Mouse (Mus musculus): ENCODE results near the gene Gm11595. TPM values are rescaled to one million over a fixed set of nuclear protein-coding genes. Genes with fewer than 3 reads are reported as not detected.
"Not testable (repeated sequence)": the region's sequence is repeated elsewhere in the genome, so short reads cannot be mapped to it uniquely, and the experiment has no call there.

Gene Gm11595
- not detected in 2 replicates for polyA plus RNA-seq (2012; rRNA removed)

- DNase-seq; H3K4me3 ChIP-seq (replicated peaks; ENCODE audit: insufficient read depth, low read depth, low read length); H3K27ac ChIP-seq (ENCODE audit: insufficient read depth, low read length); H3K4me1 ChIP-seq (ENCODE audit: control insufficient read depth, insufficient read depth, low read length); H3K27me3 ChIP-seq (ENCODE audit: control insufficient read depth, insufficient read depth, low read length): not testable (repeated sequence)
Observed at GRCm38 (mm10) chr11:99772813-99773212, at the start of gene Gm11595. Gm11595 (minus strand) TSS chr11:99772913.

GRCm38 (mm10) chr11:99815566-99815965 is 42.9 kb upstream of the Gm11595 start, which contains the start of gene Gm11564:
Gm11564 (minus strand) TSS chr11:99815666.
- WGBS = 89% methylated on average over 2 of the region's 2 CpGs
- not testable (repeated sequence) for H3K4me1 ChIP-seq (ENCODE audit: control insufficient read depth, insufficient read depth, low read length); H3K4me3 ChIP-seq (replicated peaks; ENCODE audit: insufficient read depth, low read depth, low read length); DNase-seq; H3K27me3 ChIP-seq (ENCODE audit: control insufficient read depth, insufficient read depth, low read length); H3K27ac ChIP-seq (ENCODE audit: insufficient read depth, low read length)

GRCm38 (mm10) chr11:99809792-99810191 is 37.1 kb upstream of the Gm11595 start, which contains the start of gene Krtap4-13:
Krtap4-13 (minus strand) TSS chr11:99809892.
- H3K27ac ChIP-seq (ENCODE audit: insufficient read depth, low read length); H3K4me3 ChIP-seq (replicated peaks; ENCODE audit: insufficient read depth, low read depth, low read length); H3K4me1 ChIP-seq (ENCODE audit: control insufficient read depth, insufficient read depth, low read length); DNase-seq; H3K27me3 ChIP-seq (ENCODE audit: control insufficient read depth, insufficient read depth, low read length): not testable (repeated sequence)

- not testable (repeated sequence) for H3K27ac ChIP-seq (ENCODE audit: insufficient read depth, low read length); H3K4me1 ChIP-seq (ENCODE audit: control insufficient read depth, insufficient read depth, low read length); H3K27me3 ChIP-seq (ENCODE audit: control insufficient read depth, insufficient read depth, low read length); DNase-seq; H3K4me3 ChIP-seq (replicated peaks; ENCODE audit: insufficient read depth, low read depth, low read length)
- no CpG with 5 or more reads among the region's 1 CpGs for WGBS
Observed at GRCm38 (mm10) chr11:99804346-99804745, 31.6 kb upstream of the Gm11595 start, which contains the start of gene Gm11554. Gm11554 (minus strand) TSS chr11:99804446.

GRCm38 (mm10) chr11:99798832-99799231 is 26.1 kb upstream of the Gm11595 start, which contains the start of gene Gm11569:
Gm11569 (minus strand) TSS chr11:99798932.
- no CpG with 5 or more reads among the region's 1 CpGs for WGBS
- not testable (repeated sequence) for H3K4me1 ChIP-seq (ENCODE audit: control insufficient read depth, insufficient read depth, low read length); H3K27ac ChIP-seq (ENCODE audit: insufficient read depth, low read length); DNase-seq; H3K27me3 ChIP-seq (ENCODE audit: control insufficient read depth, insufficient read depth, low read length); H3K4me3 ChIP-seq (replicated peaks; ENCODE audit: insufficient read depth, low read depth, low read length)

GRCm38 (mm10) chr11:99793367-99793766 is 20.7 kb upstream of the Gm11595 start, which contains the start of gene Gm11596:
Gm11596 (minus strand) TSS chr11:99793467.
- no peak within 1 kb of the TSS for H3K4me3 ChIP-seq (replicated peaks; ENCODE audit: insufficient read depth, low read depth, low read length)
- no peaks in the 10 kb centered on the region for H3K27me3 ChIP-seq (ENCODE audit: control insufficient read depth, insufficient read depth, low read length)
- no peak for TF ChIP-seq POLR2A (IDR thresholded peaks at IDR 0.05; ENCODE audit: borderline replicate concordance, insufficient read depth, low read length)
- no peak for TF ChIP-seq CTCF (IDR thresholded peaks at IDR 0.05; ENCODE audit: borderline replicate concordance, insufficient read depth, low read depth, low read length)
- no peak for DNase-seq
- no peaks in the 10 kb centered on the region for H3K4me1 ChIP-seq (ENCODE audit: control insufficient read depth, insufficient read depth, low read length)
- H3K27ac ChIP-seq (ENCODE audit: insufficient read depth, low read length) = no peak within 1 kb of the TSS
- WGBS = 76% methylated on average over 2 of the region's 2 CpGs

GRCm38 (mm10) chr11:99784900-99785299 is 12.2 kb upstream of the Gm11595 start, which contains the start of gene Krtap4-9:
Krtap4-9 (plus strand) TSS chr11:99785200.
- H3K4me3 ChIP-seq (replicated peaks; ENCODE audit: insufficient read depth, low read depth, low read length); DNase-seq; H3K27ac ChIP-seq (ENCODE audit: insufficient read depth, low read length); H3K4me1 ChIP-seq (ENCODE audit: control insufficient read depth, insufficient read depth, low read length); H3K27me3 ChIP-seq (ENCODE audit: control insufficient read depth, insufficient read depth, low read length): not testable (repeated sequence)

- no peak for DNase-seq
- Histone ChIP-seq H3K27me3 (ENCODE audit: control insufficient read depth, insufficient read depth, low read length) (no peaks in the 10 kb centered on the region), H3K27ac (ENCODE audit: insufficient read depth, low read length) (no peak within 1 kb of the TSS), H3K4me1 (ENCODE audit: control insufficient read depth, insufficient read depth, low read length) (no peaks in the 10 kb centered on the region), H3K4me3 (replicated peaks; ENCODE audit: insufficient read depth, low read depth, low read length) (no peak within 1 kb of the TSS)
- TF ChIP-seq POLR2A (IDR thresholded peaks at IDR 0.05; ENCODE audit: borderline replicate concordance, insufficient read depth, low read length) (no peak), CTCF (IDR thresholded peaks at IDR 0.05; ENCODE audit: borderline replicate concordance, insufficient read depth, low read depth, low read length) (no peak)
- 97% methylated on average over 2 of the region's 2 CpGs for WGBS
Observed at GRCm38 (mm10) chr11:99780604-99781003, 7.9 kb upstream of the Gm11595 start, which contains the start of gene Krtap4-8. Krtap4-8 (minus strand) TSS chr11:99780704.

- TF ChIP-seq POLR2A (IDR thresholded peaks at IDR 0.05; ENCODE audit: borderline replicate concordance, insufficient read depth, low read length) (no peak), CTCF (IDR thresholded peaks at IDR 0.05; ENCODE audit: borderline replicate concordance, insufficient read depth, low read depth, low read length) (no peak)
- 68% methylated on average over 7 of the region's 7 CpGs for WGBS
- Histone ChIP-seq H3K4me3 (replicated peaks; ENCODE audit: insufficient read depth, low read depth, low read length) (no peak overlapping the region), H3K27ac (ENCODE audit: insufficient read depth, low read length) (no peak overlapping the region), H3K27me3 (ENCODE audit: control insufficient read depth, insufficient read depth, low read length) (no peaks in the 10 kb centered on the region), H3K4me1 (ENCODE audit: control insufficient read depth, insufficient read depth, low read length) (no peaks in the 10 kb centered on the region)
- no peak for DNase-seq
Observed at GRCm38 (mm10) chr11:99778401-99778800, 5.7 kb upstream of the Gm11595 start.
